Mouse (Mus musculus): ENCODE results near the gene Cbx4. TPM values are rescaled to one million over a fixed set of nuclear protein-coding genes. Genes with fewer than 3 reads are reported as not detected.

Gene Cbx4
- polyA plus RNA-seq, 1 experiment, result 37.3 TPM

DNA sequence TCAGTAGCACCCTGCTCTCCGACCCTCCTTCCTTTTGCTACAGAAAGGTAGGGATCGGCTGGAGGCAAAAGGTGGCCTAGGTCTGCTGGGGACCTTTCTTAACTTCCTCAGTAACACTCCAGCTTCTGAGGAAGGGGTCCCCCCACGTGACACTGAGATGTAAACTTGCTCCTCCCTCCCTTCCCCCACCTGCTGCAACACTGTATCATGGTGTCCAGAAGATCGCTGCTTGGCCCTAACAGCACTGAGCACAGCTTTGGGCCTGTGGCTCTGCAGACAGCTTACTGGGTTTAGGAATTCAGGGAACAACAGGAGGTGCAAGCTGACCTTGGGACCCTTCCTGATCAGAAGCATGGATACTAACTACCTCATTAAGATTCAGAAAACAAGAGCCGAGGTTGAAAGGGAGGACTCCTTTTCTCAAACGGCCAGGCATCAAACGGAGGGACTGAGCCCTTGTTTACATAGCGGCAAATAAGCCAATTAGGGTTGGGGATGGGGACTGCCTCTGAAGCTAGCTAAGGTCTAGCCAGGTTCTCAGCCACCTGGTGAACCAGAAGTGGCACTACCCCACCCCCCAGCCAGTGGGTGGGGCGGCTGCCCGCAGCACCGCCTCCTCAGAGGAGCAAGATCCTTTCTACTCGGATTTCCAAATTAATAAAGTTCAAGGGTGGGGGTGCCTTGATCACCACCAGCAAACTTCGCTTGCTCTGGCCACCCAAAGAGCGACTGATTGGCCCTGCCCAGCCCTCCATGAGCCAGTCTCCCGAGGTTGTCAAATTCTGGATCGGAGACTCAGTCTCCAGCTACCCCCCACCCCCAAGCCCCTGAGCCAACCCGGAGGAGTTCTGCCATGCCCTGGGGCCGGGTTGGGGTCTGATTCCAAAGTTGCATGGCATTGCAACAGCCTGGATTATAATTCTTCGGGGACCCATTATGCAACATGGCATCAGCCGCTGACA is 3.1 kb downstream of the Cbx4 start:
- Histone ChIP-seq H3K27ac (replicated peaks; ENCODE audit: low read depth, low read length) (peak overlapping the region; percentile 44), H3K4me1 (ENCODE audit: control insufficient read depth, insufficient read depth, insufficient read length, low read length) (peaks cover 17% of the 10 kb centered on the region)

DNA sequence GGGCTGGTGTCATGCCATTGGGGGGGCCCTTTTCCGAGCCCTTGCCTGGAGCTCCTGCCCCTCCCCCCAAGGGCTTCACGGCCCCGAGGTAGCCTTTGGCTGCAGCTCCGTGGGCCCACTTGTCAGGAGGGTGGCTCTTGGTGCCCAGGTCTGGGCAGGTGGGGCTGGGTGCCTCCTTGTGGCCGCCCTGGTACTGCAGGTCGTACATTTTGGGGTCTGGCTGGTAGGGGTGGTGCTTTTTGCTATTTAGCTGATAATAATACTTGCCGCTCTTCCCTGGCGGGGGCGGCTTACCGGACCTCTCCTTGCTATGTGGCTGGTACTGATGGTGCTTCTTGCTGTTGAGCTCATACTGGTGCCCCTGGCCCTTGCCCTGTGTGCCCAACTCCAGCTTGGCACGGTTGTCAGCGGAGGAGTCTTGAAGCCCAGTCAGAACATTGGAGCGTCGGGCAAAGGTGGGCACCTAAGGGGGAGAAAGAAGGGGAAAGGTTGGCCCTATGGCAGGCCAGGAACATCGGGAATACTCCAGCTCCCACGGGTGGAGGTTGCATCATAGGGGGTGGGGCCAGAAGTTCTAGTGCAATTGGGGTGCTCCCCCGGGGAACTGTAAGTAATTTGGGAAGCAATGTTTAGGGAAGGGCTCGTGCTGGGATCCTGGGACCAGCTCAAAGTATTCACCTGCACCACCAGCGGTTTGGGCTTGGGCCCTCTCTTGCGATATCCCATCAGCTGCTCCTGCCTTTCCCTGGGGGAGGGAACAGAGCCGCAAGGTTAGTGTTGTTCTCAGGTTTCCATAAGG is 4.0 kb downstream of the Cbx4 start:
- Histone ChIP-seq H3K27ac (replicated peaks; ENCODE audit: low read depth, low read length) (peak overlapping the region; percentile 44), H3K4me3 (ENCODE audit: insufficient read depth, low read depth, low read length) (peak overlapping the region; percentile 24), H3K4me1 (ENCODE audit: control insufficient read depth, insufficient read depth, insufficient read length, low read length) (peaks cover 14% of the 10 kb centered on the region)

More for the DNA sequence above, 3.1 kb downstream of the Cbx4 start:
- H3K4me3 ChIP-seq (ENCODE audit: insufficient read depth, low read depth, low read length), result peak overlapping the region; percentile 98

DNA sequence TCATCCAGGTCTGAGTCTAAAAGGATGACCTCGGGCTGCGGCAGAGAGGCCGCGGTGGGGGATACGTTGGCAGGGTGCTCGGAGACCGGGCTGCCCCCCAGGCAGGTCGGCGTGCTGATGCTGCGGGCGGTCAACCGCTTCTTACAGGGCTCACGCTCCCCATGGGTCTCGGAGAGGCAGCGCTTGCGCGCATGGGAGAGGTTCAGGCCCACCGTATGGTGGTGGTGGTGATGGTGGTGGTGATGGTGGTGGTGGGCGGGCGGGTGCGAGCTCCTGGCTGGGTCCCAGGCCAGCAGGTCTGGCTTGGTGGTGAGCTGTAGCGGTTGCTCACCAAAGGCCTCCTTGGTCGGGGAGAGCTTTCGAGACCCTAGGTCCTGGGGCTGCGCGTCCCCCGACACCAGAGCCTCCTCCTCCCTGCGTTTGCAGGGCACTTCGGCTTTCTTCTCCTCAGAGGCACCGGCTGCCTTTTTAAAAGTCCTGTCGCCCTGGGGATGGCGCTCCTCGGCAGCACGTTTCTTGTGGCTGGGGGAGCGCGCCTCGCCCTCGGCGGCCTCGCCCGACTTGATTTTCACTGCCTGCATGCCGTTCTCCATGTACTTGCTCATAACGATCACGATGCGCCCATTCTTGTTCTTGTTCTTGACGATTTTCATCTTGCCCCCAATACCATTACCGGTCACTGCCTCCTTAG is 4.7 kb downstream of the Cbx4 start:
- H3K4me3 ChIP-seq (ENCODE audit: insufficient read depth, low read depth, low read length), result no peak overlapping the region
- no peak overlapping the region for H3K27ac ChIP-seq (replicated peaks; ENCODE audit: low read depth, low read length)
- peaks cover 14% of the 10 kb centered on the region for H3K4me1 ChIP-seq (ENCODE audit: control insufficient read depth, insufficient read depth, insufficient read length, low read length)

DNA sequence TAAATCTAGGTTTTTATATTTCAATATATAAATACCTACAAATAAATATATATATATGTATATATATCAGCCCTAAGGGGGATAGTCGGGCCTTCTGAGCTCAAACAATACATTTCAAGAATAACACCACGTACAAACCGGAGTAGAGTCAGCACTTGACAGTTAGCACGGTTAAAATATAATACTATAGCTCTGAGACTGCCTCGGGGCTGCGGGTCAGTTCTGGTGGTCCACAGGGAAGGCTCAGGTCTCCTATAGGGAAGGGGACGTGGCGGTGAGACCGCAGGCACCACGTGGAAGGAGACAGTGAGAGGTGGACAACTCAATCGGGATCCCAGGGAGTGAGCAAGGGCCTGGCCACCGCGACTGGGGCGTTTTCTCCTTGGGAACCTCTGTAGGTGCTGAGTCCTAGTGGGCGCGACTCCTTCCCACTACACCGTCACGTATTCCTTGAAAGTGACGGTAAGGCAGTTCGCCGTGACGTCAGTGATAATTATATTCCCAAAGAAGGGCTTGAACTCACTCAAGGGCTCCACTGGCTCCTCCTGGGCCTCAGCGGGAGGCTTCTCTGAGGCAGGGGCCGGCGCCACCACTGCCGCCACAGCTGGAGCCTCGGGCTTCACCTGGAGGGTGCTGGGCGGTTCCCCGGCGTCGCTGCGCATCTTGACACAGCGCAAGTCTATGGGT is 5.4 kb downstream of the Cbx4 start:
- no peak overlapping the region for H3K4me3 ChIP-seq (ENCODE audit: insufficient read depth, low read depth, low read length)
- no peak overlapping the region for H3K27ac ChIP-seq (replicated peaks; ENCODE audit: low read depth, low read length)
- peaks cover 14% of the 10 kb centered on the region for H3K4me1 ChIP-seq (ENCODE audit: control insufficient read depth, insufficient read depth, insufficient read length, low read length)

DNA sequence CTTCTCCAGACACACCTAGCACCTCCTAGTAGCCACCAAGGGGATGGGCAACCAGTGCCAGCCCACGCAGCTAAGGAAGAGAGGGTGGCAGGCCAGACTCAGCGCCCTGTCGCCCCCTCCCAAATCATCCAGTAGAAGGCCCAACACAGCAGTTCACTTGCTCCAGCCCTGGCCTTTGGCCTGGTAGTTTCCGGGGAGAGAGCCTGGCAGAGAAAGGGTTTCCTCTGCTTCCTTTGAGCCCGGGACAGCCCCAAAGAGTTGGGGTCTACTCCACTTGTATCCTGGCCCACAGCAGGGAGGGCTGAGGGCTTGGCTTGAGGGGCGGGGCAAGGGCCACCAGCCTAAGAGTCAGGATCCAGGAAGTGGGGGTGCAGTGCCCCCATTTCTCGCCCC is 6.6 kb downstream of the Cbx4 start:
- Histone ChIP-seq H3K27ac (replicated peaks; ENCODE audit: low read depth, low read length) (peak overlapping the region; percentile 28), H3K4me3 (ENCODE audit: insufficient read depth, low read depth, low read length) (0 out of 2 replicates have a peak overlapping the region, but pooled peaks have one; percentile 6), H3K4me1 (ENCODE audit: control insufficient read depth, insufficient read depth, insufficient read length, low read length) (peaks cover 14% of the 10 kb centered on the region)

DNA sequence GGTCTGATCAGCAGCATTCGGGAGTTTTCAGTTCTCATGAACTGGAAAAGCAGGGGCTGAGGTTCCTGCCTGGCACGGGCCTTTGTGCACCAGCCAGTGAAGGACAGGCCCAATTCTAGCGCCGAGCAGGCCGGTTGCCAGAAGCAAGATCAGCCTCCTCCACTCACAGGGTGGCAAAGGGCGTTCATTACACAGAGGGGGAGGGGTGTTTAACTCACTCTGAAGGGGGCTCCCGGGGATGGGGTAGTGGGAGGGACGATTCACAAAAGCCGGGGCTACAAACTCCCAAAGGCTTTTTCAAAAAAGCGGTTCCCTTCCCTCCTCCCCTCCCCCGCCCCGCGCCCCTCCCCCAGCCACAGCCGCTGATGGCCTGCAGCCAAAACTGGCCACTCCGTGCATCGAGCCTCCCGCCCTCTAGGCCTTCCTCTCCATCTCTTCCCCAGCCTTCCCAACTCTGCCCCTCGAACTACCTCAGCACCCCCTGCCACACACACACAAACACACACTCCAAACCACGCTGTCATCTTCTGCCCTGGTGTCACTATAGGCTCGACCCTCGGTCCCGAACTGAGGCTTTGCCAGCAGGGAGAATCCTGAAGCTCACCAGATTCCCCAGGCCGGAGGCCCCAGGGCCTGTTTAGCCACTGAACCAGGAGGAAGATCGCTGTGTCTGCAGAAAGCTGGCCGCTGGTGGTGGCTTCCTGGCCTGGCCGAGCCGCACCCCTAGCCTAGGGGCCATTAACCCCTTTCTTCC is 7.2 kb downstream of the Cbx4 start:
- Histone ChIP-seq H3K27ac (replicated peaks; ENCODE audit: low read depth, low read length) (peak overlapping the region; percentile 28; the same call in 1 of the 2 replicates), H3K4me3 (ENCODE audit: insufficient read depth, low read depth, low read length) (0 out of 2 replicates have a peak overlapping the region, but pooled peaks have one; percentile 6), H3K4me1 (ENCODE audit: control insufficient read depth, insufficient read depth, insufficient read length, low read length) (peaks cover 14% of the 10 kb centered on the region)

DNA sequence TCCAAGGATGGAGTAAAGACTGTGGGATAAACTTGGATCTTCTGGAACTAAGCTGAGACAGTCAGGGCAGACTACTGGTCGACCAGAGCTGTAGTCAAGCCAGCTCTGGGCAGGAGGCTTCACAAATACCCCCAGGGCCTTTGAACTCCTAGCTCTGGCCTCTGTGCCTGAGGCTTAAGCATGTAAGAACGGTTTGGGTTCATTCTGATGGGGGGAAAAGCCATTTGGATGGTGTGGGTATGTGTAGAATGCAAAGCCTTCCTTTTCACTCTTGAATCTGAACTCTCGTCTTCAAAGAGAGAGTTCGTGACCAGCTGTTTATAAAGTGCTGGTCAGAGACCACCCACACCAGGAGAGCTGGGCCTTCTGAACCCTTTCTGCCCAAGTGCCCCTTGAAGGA is 8.3 kb downstream of the Cbx4 start:
- Histone ChIP-seq H3K4me3 (ENCODE audit: insufficient read depth, low read depth, low read length) (no peak overlapping the region), H3K27ac (replicated peaks; ENCODE audit: low read depth, low read length) (no peak overlapping the region), H3K4me1 (ENCODE audit: control insufficient read depth, insufficient read depth, insufficient read length, low read length) (peaks cover 14% of the 10 kb centered on the region)

DNA sequence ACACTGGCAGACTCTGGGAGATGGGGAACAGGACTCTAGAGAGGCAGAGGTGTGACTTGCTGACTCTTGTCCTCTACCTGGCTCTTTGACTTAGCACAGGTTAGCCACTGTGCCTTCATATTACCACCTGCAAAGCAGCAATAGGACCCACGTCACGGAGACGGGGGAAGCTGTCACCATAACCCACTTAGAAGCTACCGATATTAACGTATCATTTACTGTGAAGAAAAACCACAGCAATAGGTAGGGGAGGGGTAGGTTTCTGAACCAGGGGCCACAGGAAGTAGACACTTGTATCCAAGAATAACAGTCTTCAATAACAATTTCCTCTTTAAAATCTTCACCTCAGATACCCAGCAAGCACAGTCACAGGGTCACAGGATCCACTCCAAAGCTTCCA is 10.2 kb downstream of the Cbx4 start:
- Histone ChIP-seq H3K4me3 (ENCODE audit: insufficient read depth, low read depth, low read length) (no peak overlapping the region), H3K4me1 (ENCODE audit: control insufficient read depth, insufficient read depth, insufficient read length, low read length) (peaks cover 14% of the 10 kb centered on the region), H3K27ac (replicated peaks; ENCODE audit: low read depth, low read length) (no peak overlapping the region)

DNA sequence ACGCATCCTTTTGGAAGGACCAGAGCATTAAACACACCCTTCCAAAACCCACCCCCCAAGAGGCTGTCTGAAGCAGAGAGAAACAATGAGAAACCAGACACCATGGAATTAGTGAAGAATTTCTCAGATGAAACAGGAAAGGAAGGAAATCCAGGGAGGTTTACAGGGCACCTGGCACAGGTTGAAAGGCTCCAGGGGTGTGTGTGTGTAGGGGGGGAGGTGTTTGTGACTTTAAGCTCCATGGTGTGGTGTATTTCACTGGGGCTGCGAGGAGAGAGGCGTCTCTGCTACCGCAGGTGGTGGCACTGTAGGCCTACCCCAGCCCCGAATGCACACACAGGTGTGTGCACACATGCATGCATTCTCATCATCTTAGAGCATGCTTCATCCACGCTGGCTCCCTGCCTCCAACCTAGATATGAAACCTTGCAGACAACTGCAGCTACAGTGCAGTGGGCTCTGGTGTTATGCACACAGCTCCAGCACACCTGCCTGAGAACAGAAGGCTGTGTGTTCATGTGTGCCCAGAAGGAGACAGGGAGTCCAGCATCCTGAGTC is 12.1 kb downstream of the Cbx4 start:
- H3K27ac ChIP-seq (replicated peaks; ENCODE audit: low read depth, low read length), result no peak overlapping the region
- H3K4me1 ChIP-seq (ENCODE audit: control insufficient read depth, insufficient read depth, insufficient read length, low read length), result peaks cover 7% of the 10 kb centered on the region; the same call in 1 of the 2 replicates
- no peak overlapping the region for H3K4me3 ChIP-seq (ENCODE audit: insufficient read depth, low read depth, low read length)

DNA sequence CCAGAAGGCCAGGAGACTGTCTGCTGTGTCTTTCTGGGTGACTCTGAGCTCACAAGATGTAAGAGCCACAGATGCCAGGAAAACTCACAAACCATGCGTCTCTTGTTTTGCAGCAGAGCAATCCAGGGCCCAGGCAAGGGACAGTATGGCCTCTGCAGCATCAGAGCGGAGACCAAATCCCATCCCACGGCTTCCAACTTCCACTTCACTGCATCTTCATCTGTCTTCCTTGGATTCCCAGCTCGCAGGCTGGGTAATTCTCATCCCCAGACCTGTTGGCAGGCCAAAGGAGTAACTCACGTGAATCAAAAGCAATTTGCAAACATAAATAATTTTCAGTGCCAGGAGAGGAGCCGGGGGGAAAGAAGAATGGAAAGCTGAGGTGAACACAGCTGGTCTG is 13.0 kb downstream of the Cbx4 start:
- Histone ChIP-seq H3K27ac (replicated peaks; ENCODE audit: low read depth, low read length) (no peak overlapping the region), H3K4me3 (ENCODE audit: insufficient read depth, low read depth, low read length) (no peak overlapping the region), H3K4me1 (ENCODE audit: control insufficient read depth, insufficient read depth, insufficient read length, low read length) (0 out of 2 replicates have a peak, but pooled peaks cover 4% of the 10 kb centered on the region)

DNA sequence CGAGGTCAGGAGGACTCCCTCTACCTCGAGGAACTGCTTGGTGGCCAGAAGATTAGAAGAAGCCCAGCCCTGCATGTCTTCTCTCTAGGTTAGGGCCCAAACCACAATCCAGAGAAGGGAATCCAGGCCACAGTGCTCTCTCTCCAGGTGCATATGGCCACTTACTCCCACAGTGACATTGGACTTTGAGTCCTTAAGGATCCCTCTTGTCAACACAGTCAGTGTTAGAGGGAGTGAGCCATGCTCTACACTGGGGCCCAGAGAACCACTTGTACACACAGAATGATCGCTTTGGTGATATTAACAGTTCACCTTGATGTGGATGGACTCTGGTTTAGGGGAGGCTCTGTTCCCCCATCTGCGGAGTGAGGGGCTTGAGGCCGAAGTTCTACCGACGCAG is 13.8 kb downstream of the Cbx4 start:
- no peak overlapping the region for H3K27ac ChIP-seq (replicated peaks; ENCODE audit: low read depth, low read length)
- H3K4me1 ChIP-seq (ENCODE audit: control insufficient read depth, insufficient read depth, insufficient read length, low read length), result no peaks in the 10 kb centered on the region
- no peak overlapping the region for H3K4me3 ChIP-seq (ENCODE audit: insufficient read depth, low read depth, low read length)

DNA sequence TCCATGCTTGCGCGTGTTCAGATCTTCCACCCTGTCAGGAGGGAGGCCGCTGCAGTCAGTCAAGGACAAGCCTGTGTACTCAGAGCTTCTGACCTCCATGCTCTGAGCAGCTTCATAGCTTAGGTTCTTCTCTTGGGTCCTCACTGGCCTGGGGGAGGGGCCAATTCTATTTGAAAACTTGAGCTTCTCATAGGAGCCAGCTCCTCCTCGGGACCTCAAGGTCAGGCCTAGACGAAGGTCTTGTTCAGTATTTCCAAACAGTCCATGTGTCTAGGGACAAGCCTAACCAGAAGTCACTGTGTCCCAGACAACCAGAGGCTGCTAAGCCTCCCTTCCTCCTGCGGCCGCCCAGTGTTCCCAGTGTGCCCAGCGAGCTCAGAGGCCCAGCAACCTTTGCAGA is 19.2 kb downstream of the Cbx4 start:
- Histone ChIP-seq H3K27ac (replicated peaks; ENCODE audit: low read depth, low read length) (peak overlapping the region; percentile 73), H3K4me3 (ENCODE audit: insufficient read depth, low read depth, low read length) (no peak overlapping the region), H3K4me1 (ENCODE audit: control insufficient read depth, insufficient read depth, insufficient read length, low read length) (peaks cover 9% of the 10 kb centered on the region)

DNA sequence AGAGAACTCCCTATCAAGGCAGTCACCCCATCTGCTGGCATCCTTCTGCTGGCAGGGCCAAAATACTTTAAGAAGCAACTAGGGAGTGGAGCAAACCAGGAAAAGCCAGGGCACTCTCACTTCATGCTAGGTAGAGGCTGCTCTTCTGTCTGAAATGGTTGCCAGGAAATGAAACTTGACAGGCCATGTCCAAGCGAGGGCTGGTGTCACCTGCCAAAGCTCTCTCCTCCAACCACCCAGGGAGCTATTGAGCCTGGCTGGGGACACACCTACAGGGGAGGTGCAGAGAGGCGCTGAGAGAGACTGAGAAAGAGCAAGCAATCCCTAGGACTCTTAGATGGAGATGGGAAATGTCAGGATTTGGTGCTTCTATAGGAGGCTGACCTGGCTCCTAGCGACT is 26.8 kb downstream of the Cbx4 start:
- peaks cover 11% of the 10 kb centered on the region for H3K4me1 ChIP-seq (ENCODE audit: control insufficient read depth, insufficient read depth, insufficient read length, low read length)

More for the DNA sequence above, 26.8 kb downstream of the Cbx4 start:
- Histone ChIP-seq H3K4me3 (ENCODE audit: insufficient read depth, low read depth, low read length) (no peak overlapping the region), H3K27ac (replicated peaks; ENCODE audit: low read depth, low read length) (no peak overlapping the region)
